Mouse (Mus musculus): Measurements from ENCODE around the gene Zfand2b. TPM values are rescaled to one million over a fixed set of nuclear protein-coding genes. Genes with fewer than 3 reads are reported as not detected.

Zfand2b gene
- polyA plus RNA-seq (2016; fragmentation: Nextera tagmentation; extraction: Ambion mirVana) = 30.6 and 34.1 TPM in 2 replicates

GRCm38 (mm10) chr1:75168472-75169464 lies at the start of gene Zfand2b:
TSS of gene Zfand2b (plus strand) at chr1:75168646.
- H3K36me3 ChIP-seq = peaks cover 36% of the 10 kb centered on the region

GRCm38 (mm10) chr1:75122211-75122610 lies 46.2 kb upstream of the Zfand2b start:
- Histone ChIP-seq H3K9me3 (replicated peaks) (no peaks in the 10 kb centered on the region), H3K4me3 (no peak overlapping the region), H3K27me3 (ENCODE audit: low read depth, poor library complexity, severe bottlenecking) (no peaks in the 10 kb centered on the region), H3K27ac (replicated peaks) (no peak overlapping the region), H3K4me1 (peaks cover 16% of the 10 kb centered on the region), H3K36me3 (no peaks in the 10 kb centered on the region)
- WGBS = 79% methylated on average over 3 of the region's 3 CpGs
- no peak for DNase-seq (ENCODE audit: low spot score)

More at GRCm38 (mm10) chr1:75168472-75169464, at the start of gene Zfand2b:
- peak within 1 kb of the TSS; percentile 86 for H3K27ac ChIP-seq (replicated peaks)
- DNase-seq (ENCODE audit: low spot score) = peak; percentile 97
- peaks cover 19% of the 10 kb centered on the region for H3K4me1 ChIP-seq
- no peaks in the 10 kb centered on the region for H3K27me3 ChIP-seq (ENCODE audit: low read depth, poor library complexity, severe bottlenecking)
- H3K9me3 ChIP-seq (replicated peaks) = no peaks in the 10 kb centered on the region
- peak within 1 kb of the TSS; percentile 77 for H3K4me3 ChIP-seq
- WGBS = 1% methylated on average over 59 of the region's 59 CpGs

GRCm38 (mm10) chr1:75124346-75125321 lies 43.8 kb upstream of the Zfand2b start, which contains the start of gene Nhej1:
TSS of gene Nhej1 (minus strand) at chr1:75125200.
- H3K9me3 ChIP-seq (replicated peaks) = no peaks in the 10 kb centered on the region
- H3K27ac ChIP-seq (replicated peaks) = peak within 1 kb of the TSS; percentile 93
- no peaks in the 10 kb centered on the region for H3K36me3 ChIP-seq
- H3K4me3 ChIP-seq = peak within 1 kb of the TSS; percentile 68
- 2% methylated on average over 56 of the region's 56 CpGs for WGBS
- no peaks in the 10 kb centered on the region for H3K27me3 ChIP-seq (ENCODE audit: low read depth, poor library complexity, severe bottlenecking)
- peak; percentile 96 for DNase-seq (ENCODE audit: low spot score)
- H3K4me1 ChIP-seq = peaks cover 16% of the 10 kb centered on the region

- H3K27ac ChIP-seq (replicated peaks) = peak overlapping the region; percentile 93
Observed at GRCm38 (mm10) chr1:75125418-75125817, 43.0 kb upstream of the Zfand2b start.

GRCm38 (mm10) chr1:75128641-75129040 lies 39.8 kb upstream of the Zfand2b start:
- WGBS = 84% methylated on average over 3 of the region's 3 CpGs
- DNase-seq (ENCODE audit: low spot score) = no peak
- Histone ChIP-seq H3K4me1 (peaks cover 16% of the 10 kb centered on the region), H3K9me3 (replicated peaks) (no peaks in the 10 kb centered on the region), H3K4me3 (no peak overlapping the region), H3K27me3 (ENCODE audit: low read depth, poor library complexity, severe bottlenecking) (peaks cover 5% of the 10 kb centered on the region; the same call in 1 of the 2 replicates), H3K27ac (replicated peaks) (no peak overlapping the region), H3K36me3 (no peaks in the 10 kb centered on the region)

More at GRCm38 (mm10) chr1:75125418-75125817, 43.0 kb upstream of the Zfand2b start:
- Histone ChIP-seq H3K4me1 (peaks cover 16% of the 10 kb centered on the region), H3K27me3 (ENCODE audit: low read depth, poor library complexity, severe bottlenecking) (no peaks in the 10 kb centered on the region), H3K36me3 (no peaks in the 10 kb centered on the region), H3K9me3 (replicated peaks) (no peaks in the 10 kb centered on the region), H3K4me3 (peak overlapping the region; percentile 68)
- WGBS = 44% methylated on average over 5 of the region's 5 CpGs
- no peak for DNase-seq (ENCODE audit: low spot score)

GRCm38 (mm10) chr1:75133421-75134207 lies 34.8 kb upstream of the Zfand2b start, which contains the start of gene Slc23a3:
TSS of gene Slc23a3 (minus strand) at chr1:75133890.
- H3K4me3 ChIP-seq = no peak within 1 kb of the TSS
- 67% methylated on average over 12 of the region's 12 CpGs for WGBS
- H3K4me1 ChIP-seq = peaks cover 3% of the 10 kb centered on the region; the same call in 1 of the 2 replicates
- H3K9me3 ChIP-seq (replicated peaks) = no peaks in the 10 kb centered on the region
- no peak within 1 kb of the TSS for H3K27ac ChIP-seq (replicated peaks)
- peaks cover 36% of the 10 kb centered on the region for H3K36me3 ChIP-seq
- peaks cover 5% of the 10 kb centered on the region; the same call in 1 of the 2 replicates for H3K27me3 ChIP-seq (ENCODE audit: low read depth, poor library complexity, severe bottlenecking)
- DNase-seq (ENCODE audit: low spot score) = no peak

GRCm38 (mm10) chr1:75136293-75136692 lies 32.2 kb upstream of the Zfand2b start:
- no peak for DNase-seq (ENCODE audit: low spot score)
- 84% methylated on average over 6 of the region's 6 CpGs for WGBS
- peaks cover 5% of the 10 kb centered on the region; the same call in 1 of the 2 replicates for H3K27me3 ChIP-seq (ENCODE audit: low read depth, poor library complexity, severe bottlenecking)
- H3K4me3 ChIP-seq = no peak overlapping the region
- H3K27ac ChIP-seq (replicated peaks) = no peak overlapping the region
- H3K9me3 ChIP-seq (replicated peaks) = no peaks in the 10 kb centered on the region
- peaks cover 17% of the 10 kb centered on the region for H3K4me1 ChIP-seq
- peaks cover 49% of the 10 kb centered on the region for H3K36me3 ChIP-seq

GRCm38 (mm10) chr1:75136730-75137129 lies 31.7 kb upstream of the Zfand2b start:
- DNase-seq (ENCODE audit: low spot score) = no peak
- H3K4me3 ChIP-seq = no peak overlapping the region
- H3K27ac ChIP-seq (replicated peaks) = no peak overlapping the region
- peaks cover 21% of the 10 kb centered on the region for H3K4me1 ChIP-seq
- no peaks in the 10 kb centered on the region for H3K9me3 ChIP-seq (replicated peaks)
- peaks cover 49% of the 10 kb centered on the region for H3K36me3 ChIP-seq
- H3K27me3 ChIP-seq (ENCODE audit: low read depth, poor library complexity, severe bottlenecking) = peaks cover 5% of the 10 kb centered on the region; the same call in 1 of the 2 replicates
- WGBS = 59% methylated on average over 3 of the region's 3 CpGs

- H3K27me3 ChIP-seq (ENCODE audit: low read depth, poor library complexity, severe bottlenecking) = no peaks in the 10 kb centered on the region
- H3K4me3 ChIP-seq = no peak overlapping the region
- no peak overlapping the region for H3K27ac ChIP-seq (replicated peaks)
- H3K9me3 ChIP-seq (replicated peaks) = no peaks in the 10 kb centered on the region
- DNase-seq (ENCODE audit: low spot score) = no peak
- WGBS = 89% methylated on average over 2 of the region's 2 CpGs
- peaks cover 49% of the 10 kb centered on the region for H3K36me3 ChIP-seq
- H3K4me1 ChIP-seq = peaks cover 32% of the 10 kb centered on the region
Observed at GRCm38 (mm10) chr1:75138448-75138847, 30.0 kb upstream of the Zfand2b start.

- Histone ChIP-seq H3K27ac (replicated peaks) (peak overlapping the region; percentile 97; the same call in 1 of the 2 replicates), H3K36me3 (peaks cover 59% of the 10 kb centered on the region), H3K4me1 (peaks cover 46% of the 10 kb centered on the region)
Observed at GRCm38 (mm10) chr1:75140601-75141190, 27.8 kb upstream of the Zfand2b start.

GRCm38 (mm10) chr1:75141486-75142190 lies 26.8 kb upstream of the Zfand2b start:
- peak overlapping the region; percentile 97 for H3K27ac ChIP-seq (replicated peaks)
- no peaks in the 10 kb centered on the region for H3K9me3 ChIP-seq (replicated peaks)
- H3K4me1 ChIP-seq = peaks cover 42% of the 10 kb centered on the region
- WGBS = under 1% methylated on average over 53 of the region's 53 CpGs
- DNase-seq (ENCODE audit: low spot score) = peak; percentile 56
- H3K4me3 ChIP-seq = peak overlapping the region; percentile 86
- H3K27me3 ChIP-seq (ENCODE audit: low read depth, poor library complexity, severe bottlenecking) = no peaks in the 10 kb centered on the region
- H3K36me3 ChIP-seq = peaks cover 59% of the 10 kb centered on the region

More at GRCm38 (mm10) chr1:75140601-75141190, 27.8 kb upstream of the Zfand2b start:
- Histone ChIP-seq H3K27me3 (ENCODE audit: low read depth, poor library complexity, severe bottlenecking) (no peaks in the 10 kb centered on the region), H3K4me3 (peak overlapping the region; percentile 86), H3K9me3 (replicated peaks) (no peaks in the 10 kb centered on the region)
- no peak for DNase-seq (ENCODE audit: low spot score)
- WGBS = 76% methylated on average over 4 of the region's 4 CpGs

Measured in midbrain, embryonic 10.5 days (tissue).